Mouse (Mus musculus): Measurements from ENCODE around the gene Scarb1.

Scarb1 gene

GRCm38 (mm10) chr5:125363894-125364293 is 23.0 kb upstream of the Scarb1 start:
- DNase-seq, result no peak

DNA sequence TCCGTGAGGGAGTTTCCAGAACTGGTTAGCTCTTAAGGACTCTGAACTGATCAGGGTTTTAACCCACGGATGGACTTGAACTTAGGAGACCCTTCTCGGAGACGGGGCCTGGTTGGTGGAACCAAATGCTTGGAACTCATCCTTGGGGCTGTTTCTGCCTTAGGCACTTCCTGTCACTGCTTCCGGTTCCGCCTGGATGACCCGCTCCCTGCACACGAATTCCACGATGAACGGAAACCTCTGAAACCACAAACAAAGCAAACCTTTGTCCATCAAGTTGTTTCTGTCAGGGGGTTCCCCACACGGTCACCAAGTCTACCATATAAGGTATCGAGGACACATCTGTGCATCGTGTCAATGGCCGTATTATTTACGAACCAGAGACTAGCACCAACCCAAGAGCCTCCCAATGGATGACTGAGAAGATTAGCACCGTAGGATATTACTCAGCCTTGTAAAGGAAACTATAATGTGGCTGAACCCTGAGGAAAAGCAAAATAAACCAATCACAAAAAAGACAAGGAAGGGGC is 20.2 kb upstream of the Scarb1 start:
- DNase-seq, result no peak

- no peak for DNase-seq
These were observed 19.7 kb upstream of the Scarb1 start for GRCm38 (mm10) chr5:125360566-125360965.

- DNase-seq, result no peak
These were observed 17.3 kb upstream of the Scarb1 start for GRCm38 (mm10) chr5:125358270-125358608.

- DNase-seq, result no peak
These were observed 16.8 kb upstream of the Scarb1 start for GRCm38 (mm10) chr5:125357543-125358269.

GRCm38 (mm10) chr5:125355650-125356049 is 14.8 kb upstream of the Scarb1 start:
- no peak for DNase-seq

GRCm38 (mm10) chr5:125354885-125355492 is 14.1 kb upstream of the Scarb1 start:
- DNase-seq, result no peak

DNA sequence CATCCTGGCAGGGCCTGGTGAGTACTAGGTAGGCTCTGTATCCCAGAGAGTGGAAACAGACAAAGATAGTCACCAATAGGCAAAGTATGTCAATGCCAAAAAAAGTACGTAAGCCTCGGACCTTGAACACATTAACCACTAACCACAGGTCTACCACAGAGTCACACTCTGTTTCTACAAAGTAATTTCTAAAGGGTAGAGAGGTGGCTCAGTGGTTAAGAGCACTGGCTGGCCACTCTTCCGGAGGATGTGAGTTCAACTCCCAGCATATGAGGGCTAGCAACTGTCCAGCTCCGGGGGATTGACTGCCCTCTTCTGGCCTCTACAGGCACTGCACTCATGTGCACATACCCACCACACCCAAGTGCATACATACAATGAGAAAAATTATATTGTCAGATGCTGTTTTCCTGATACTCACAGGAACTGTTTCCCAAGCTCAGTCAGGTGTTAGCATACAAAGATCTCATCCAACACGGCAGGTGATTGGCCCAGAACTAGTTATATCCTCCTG is 11.9 kb upstream of the Scarb1 start:
- no peak for DNase-seq

- no peak for DNase-seq
These were observed 11.0 kb upstream of the Scarb1 start for GRCm38 (mm10) chr5:125351939-125352338.

GRCm38 (mm10) chr5:125351057-125351456 is 10.2 kb upstream of the Scarb1 start:
- DNase-seq, result no peak

DNA sequence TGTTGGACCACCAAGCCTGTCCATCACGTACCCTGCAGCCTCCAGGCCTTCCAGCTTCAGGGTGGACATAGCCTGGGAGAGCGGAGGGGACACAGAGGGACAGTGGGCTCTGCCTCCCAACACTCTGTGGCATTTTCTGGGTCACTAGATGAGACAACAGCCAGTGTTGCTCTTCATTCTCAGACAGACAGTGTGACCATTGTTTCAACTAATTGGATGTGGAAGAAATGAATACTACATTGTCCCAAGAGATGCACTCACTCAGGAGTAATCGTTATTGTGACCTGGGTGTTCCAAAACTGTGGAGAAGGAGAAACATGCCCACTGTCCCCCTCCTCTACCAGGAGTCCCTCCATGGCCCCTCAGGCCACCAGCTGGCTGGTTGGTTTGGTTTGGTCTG is 8.5 kb upstream of the Scarb1 start:
- DNase-seq, result no peak

DNA sequence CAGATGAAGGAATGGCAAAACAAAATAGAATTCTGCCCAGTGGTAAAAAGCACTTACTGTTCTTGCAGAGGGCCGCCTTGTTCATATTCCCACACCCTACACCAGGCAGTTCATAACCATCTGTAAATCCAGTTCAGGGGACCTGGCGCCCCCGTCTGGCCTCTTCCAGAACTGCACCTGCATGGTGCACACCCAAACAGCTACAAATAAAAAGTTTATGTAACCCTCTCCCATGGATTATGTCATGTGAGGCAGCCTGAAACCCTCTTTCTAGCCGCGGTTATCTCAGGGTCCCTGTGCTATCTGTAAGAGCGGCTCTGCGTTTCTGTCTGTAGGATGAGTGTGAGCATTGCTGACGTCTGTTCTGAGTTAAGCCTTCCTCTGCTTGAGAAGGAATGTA is 7.6 kb upstream of the Scarb1 start:
- DNase-seq, result peak; percentile 64

DNA sequence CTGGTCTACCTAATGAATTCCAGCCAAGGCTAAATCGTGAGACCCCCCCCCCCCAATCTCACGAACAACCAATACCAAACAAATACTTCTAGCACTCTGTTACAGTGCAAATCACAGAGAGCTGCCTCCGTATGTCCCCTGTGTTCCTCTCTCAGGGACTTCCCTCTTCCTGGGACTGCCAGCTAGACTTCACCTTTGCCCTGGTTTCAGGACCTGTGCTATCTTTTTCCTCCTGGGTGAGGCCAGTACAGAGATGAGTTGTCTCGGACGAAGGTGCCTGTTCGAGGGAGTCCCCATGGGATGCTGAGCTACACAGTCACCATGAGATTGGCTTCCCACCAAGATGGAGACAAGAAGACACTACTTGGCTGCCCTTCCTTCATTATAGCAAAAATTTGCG is 7.2 kb upstream of the Scarb1 start:
- no peak for DNase-seq

DNA sequence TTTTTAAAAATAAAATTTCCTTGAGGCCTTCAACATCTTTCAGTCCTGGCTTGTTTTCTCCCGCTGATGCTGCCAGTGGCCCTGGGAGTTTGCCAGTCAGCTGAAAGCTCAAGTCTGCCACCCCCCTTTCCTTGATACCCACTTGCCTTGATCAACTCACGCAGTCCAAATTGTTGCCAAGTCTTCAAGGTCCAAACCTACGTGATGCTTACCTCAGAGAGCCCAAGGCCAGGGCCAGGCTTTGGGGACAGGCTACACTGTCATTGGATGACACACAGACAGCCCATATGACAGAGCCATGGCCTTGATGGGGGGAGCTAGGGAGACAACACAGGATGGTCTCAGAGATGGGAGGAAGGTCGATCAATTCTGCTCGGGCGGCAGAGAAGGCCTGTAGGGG is 3.4 kb upstream of the Scarb1 start:
- no peak for DNase-seq

GRCm38 (mm10) chr5:125341459-125342090 is 681 bp upstream of the Scarb1 start:
- no peak for DNase-seq

- no peak for DNase-seq
These were observed 903 bp downstream of the Scarb1 start for GRCm38 (mm10) chr5:125339851-125340531.

- peak; percentile 41 for DNase-seq
These were observed 1.7 kb downstream of the Scarb1 start for GRCm38 (mm10) chr5:125339108-125339751.

- DNase-seq, result no peak
These were observed 3.4 kb downstream of the Scarb1 start for GRCm38 (mm10) chr5:125337526-125337925.

GRCm38 (mm10) chr5:125337012-125337411 is 3.9 kb downstream of the Scarb1 start:
- no peak for DNase-seq

DNA sequence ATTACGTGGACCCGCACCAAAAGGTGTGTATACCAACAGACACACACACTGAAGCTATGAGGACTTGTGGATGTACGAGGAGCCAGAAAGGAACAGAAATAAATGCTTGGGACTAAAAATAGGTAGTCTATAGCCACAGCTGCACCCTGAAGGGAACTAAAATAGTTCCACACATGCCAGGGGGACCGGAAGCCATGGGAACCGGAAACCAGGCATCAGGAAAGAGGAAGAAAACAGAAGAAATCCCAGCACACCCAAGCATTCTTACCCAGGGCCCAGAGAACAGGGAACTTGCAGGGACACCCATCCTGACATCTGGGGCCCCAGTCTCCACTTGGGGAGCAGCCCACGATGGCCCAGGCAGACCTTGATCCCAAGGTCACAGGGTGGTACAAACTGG is 7.9 kb downstream of the Scarb1 start:
- DNase-seq, result no peak

- no peak for DNase-seq
These were observed 8.6 kb downstream of the Scarb1 start for GRCm38 (mm10) chr5:125332333-125332732.

- DNase-seq, result no peak
These were observed 9.1 kb downstream of the Scarb1 start for GRCm38 (mm10) chr5:125331811-125332210.

- DNase-seq, result no peak
These were observed 9.8 kb downstream of the Scarb1 start for GRCm38 (mm10) chr5:125331094-125331493.
